Mouse (Mus musculus) thymus, postnatal 25 days (tissue): ENCODE data around the gene Neto2.

Experiments
- DNase-seq: peaks from one replicate; pipeline ENCODE4 v3.0.0; 2022

Neto2 gene

GRCm38 (mm10) chr8:85602737-85603136 lies 98.0 kb downstream of the Neto2 start:
- DNase-seq, result no peak

DNA sequence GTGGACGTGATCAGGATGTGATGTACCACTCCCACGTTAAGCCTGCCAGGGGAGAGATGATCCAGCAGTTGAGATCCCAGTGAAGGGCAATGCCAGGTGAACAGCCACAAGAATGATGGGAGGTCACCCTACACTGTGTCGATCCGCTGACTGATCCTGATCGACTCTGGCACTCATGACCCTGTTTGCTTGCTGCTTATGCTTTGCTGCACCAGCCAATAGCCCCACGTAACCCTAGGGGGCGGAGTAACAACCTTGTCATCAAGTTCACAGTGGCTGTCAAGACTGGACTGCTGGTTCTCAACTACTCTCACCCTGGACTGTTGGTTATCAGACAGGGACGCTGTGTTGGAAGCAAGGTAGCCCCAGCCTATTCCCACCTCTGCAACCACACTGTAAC lies 99.0 kb downstream of the Neto2 start:
- no peak for DNase-seq

DNA sequence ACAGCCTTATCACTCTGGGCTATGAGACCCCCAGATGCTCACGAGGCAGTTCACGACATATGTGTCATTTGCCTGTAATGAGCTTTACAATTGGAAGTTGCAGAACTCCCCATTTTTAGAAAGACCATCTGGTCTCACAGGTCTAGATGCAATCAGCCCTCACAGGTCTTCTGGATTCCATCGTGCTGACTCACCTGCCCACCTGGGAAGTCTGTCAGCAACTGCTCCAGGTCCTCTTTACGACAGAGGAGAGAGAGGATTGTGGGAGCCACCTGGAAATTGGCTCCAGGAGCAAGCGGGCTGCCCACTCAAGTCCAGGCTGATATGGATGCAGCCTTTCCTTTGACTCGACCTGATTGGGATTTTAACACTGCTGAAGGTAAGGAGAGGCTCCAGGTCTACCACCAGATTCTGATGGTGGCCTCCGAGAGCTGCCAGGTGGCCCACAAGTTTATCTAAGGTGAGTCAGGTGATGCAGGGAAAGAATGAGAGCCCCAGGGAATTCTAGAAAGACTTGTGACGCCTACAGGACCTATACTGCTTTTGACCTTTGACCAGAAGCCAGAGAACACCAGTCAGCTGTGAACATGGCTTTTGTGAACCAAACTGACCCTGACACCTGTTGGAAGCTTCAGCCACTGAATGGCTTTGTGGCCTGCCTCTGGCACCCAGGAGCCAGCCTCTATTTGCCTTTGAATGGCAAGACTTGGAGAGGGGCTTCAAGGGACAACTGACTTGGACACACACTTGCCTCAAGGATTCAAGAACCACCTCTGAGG lies 103.1 kb downstream of the Neto2 start:
- no peak for DNase-seq

DNA sequence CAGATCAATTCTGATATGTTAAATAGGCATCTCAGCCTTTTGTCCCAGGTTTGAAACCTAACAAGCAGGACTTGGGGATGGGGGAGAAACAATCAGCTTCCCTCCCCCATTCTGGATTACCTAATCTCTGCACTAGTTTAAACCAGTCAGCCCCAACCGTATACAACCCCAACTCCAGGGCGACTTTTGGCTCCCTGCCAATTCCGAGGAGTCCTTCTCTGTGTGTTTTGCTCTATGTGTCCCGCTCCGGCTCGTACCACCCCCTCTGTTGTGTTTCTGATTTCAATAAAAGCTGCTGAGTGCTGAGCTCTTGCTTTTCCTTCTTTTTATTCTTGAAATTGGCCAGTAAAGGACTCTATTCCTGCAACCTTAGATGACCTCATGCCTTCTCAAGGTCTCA lies 105.3 kb downstream of the Neto2 start:
- DNase-seq, result no peak

- DNase-seq, result no peak
These were observed 105.7 kb downstream of the Neto2 start for GRCm38 (mm10) chr8:85594983-85595382.

DNA sequence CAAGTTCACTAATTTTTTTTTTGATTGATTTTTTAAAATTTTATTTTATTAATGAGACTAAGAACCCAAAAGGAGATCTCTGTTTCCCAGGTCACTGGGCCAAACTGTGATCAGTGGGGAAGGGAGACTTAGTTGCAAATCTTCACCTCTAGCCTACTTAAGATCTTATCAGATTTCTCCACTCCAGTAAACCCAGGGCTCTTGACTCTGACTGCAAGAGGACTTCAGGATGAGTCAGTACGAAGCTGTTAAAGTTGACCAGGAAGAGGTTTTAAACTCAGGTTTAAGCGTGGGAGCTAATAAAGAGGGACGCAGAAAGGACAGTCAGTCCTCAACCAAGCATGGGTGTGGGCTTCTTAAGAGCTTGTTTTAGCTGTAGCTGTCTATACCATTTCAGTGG lies 107.4 kb downstream of the Neto2 start:
- no peak for DNase-seq

GRCm38 (mm10) chr8:85591532-85591931 lies 109.2 kb downstream of the Neto2 start:
- DNase-seq, result no peak

- no peak for DNase-seq
These were observed 110.5 kb downstream of the Neto2 start for GRCm38 (mm10) chr8:85590258-85590657.

- DNase-seq, result no peak
These were observed 112.1 kb downstream of the Neto2 start for GRCm38 (mm10) chr8:85588596-85588995.
